Comparison of ENCODE assay signal across 8 mouse cellular contexts in the genomic region with DNA sequence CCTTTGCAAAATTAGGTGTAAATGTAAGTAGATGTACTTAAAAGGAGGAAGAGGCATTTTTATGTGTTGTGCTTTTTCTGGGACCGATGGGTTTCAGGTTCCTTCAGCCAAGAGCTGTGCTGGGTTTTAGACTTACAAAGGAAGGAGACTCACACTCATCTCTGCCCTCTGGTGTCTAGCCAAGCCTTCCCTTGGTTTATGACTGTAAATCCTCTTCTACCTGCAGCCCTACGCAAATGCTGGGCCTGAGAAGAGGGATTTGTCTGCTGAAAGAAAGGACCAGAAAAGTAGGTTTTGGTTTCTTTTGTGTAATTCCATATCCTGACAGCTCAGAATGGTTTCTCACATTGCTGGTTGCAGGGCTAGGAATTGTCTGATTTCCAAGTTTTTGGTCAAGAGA. TPM values are rescaled to one million over a fixed set of nuclear protein-coding genes. Genes with fewer than 3 reads are reported as not detected.
DNase-seq lines count a peak whose midpoint lies in the region; ATAC-seq lines count a peak whose summit lies in the region.

No protein-coding gene starts in this region.

- H3K27ac ChIP-seq in kidney, embryonic 16.5 days (ENCODE audit: low read length) = no peak overlapping the region
- peak overlapping the region; percentile 94; the same call in 1 of the 2 replicates for H3K27ac ChIP-seq in embryonic facial prominence, embryonic 10.5 days (replicated peaks)
- no peak overlapping the region for H3K27ac ChIP-seq in neural tube, embryonic 14.5 days (ENCODE audit: low read depth, low read length)

- no peak for DNase-seq in kidney, postnatal 14 days
- DNase-seq in NIH3T3 (ENCODE audit: low read depth) = peak; percentile 78
- DNase-seq in embryonic facial prominence, embryonic 10.5 days (ENCODE audit: low spot score) = no peak
- DNase-seq in kidney, postnatal 36 days = peak; percentile 14 to 20
- DNase-seq in layer of hippocampus, postnatal 14 days (ENCODE audit: low spot score in 2 of 2) = no peak

- H3K4me2 ChIP-seq in kidney, embryonic 16.5 days (replicated peaks; ENCODE audit: low read depth, low read length) = peak overlapping the region; percentile 98
- H3K4me2 ChIP-seq in neural tube, embryonic 14.5 days (ENCODE audit: low read depth, low read length) = peak overlapping the region; percentile 79

- no peaks in the 10 kb centered on the region for H3K27me3 ChIP-seq in kidney, embryonic 16.5 days (ENCODE audit: insufficient read depth, low read length)
- H3K27me3 ChIP-seq in embryonic facial prominence, embryonic 10.5 days (replicated peaks; ENCODE audit: low read depth, poor library complexity, severe bottlenecking) = no peaks in the 10 kb centered on the region
- no peaks in the 10 kb centered on the region for H3K27me3 ChIP-seq in neural tube, embryonic 14.5 days (ENCODE audit: control insufficient read depth, insufficient read depth, low read length)

- peaks cover 43% of the 10 kb centered on the region for H3K4me1 ChIP-seq in kidney, embryonic 16.5 days (ENCODE audit: insufficient read depth, low read length)
- peaks cover 45% of the 10 kb centered on the region for H3K4me1 ChIP-seq in embryonic facial prominence, embryonic 10.5 days
- peaks cover 9% of the 10 kb centered on the region; the same call in 1 of the 2 replicates for H3K4me1 ChIP-seq in neural tube, embryonic 14.5 days (ENCODE audit: control insufficient read depth, insufficient read depth, low read length)

- peak overlapping the region; percentile 53 for H3K9ac ChIP-seq in kidney, embryonic 16.5 days (replicated peaks; ENCODE audit: low read length)
- H3K9ac ChIP-seq in neural tube, embryonic 14.5 days (replicated peaks; ENCODE audit: low read depth, low read length) = peak overlapping the region; percentile 18

- no peaks in the 10 kb centered on the region for H3K9me3 ChIP-seq in kidney, embryonic 16.5 days (ENCODE audit: low read length)
- H3K9me3 ChIP-seq in embryonic facial prominence, embryonic 10.5 days = no peaks in the 10 kb centered on the region
- no peaks in the 10 kb centered on the region for H3K9me3 ChIP-seq in neural tube, embryonic 14.5 days (ENCODE audit: control insufficient read depth, low read length)

- no peak for ATAC-seq in kidney, embryonic 16.5 days (ENCODE audit: low FRiP score, low TSS enrichment)
- no peak for ATAC-seq in neural tube, embryonic 14.5 days (ENCODE audit: low read depth)
- no peak for ATAC-seq in granulocyte monocyte progenitor cell, adult 5-6 weeks (replicated peaks; ENCODE audit: poor library complexity, severe bottlenecking)

- WGBS in kidney, embryonic 16.5 days = 21% methylated on average over 2 of the region's 2 CpGs
- 37% methylated on average over 2 of the region's 2 CpGs for WGBS in embryonic facial prominence, embryonic 10.5 days
- 24% methylated on average over 2 of the region's 2 CpGs for WGBS in neural tube, embryonic 14.5 days

- H3K36me3 ChIP-seq in kidney, embryonic 16.5 days (ENCODE audit: insufficient read depth, low read length) = no peaks in the 10 kb centered on the region
- H3K36me3 ChIP-seq in embryonic facial prominence, embryonic 10.5 days (replicated peaks) = no peaks in the 10 kb centered on the region
- H3K36me3 ChIP-seq in neural tube, embryonic 14.5 days (ENCODE audit: control insufficient read depth, insufficient read depth, low read length) = no peaks in the 10 kb centered on the region

- H3K4me3 ChIP-seq in kidney, embryonic 16.5 days (ENCODE audit: low read length) = peak overlapping the region; percentile 80
- peak overlapping the region; percentile 87 for H3K4me3 ChIP-seq in embryonic facial prominence, embryonic 10.5 days
- H3K4me3 ChIP-seq in neural tube, embryonic 14.5 days (ENCODE audit: low read depth, low read length) = peak overlapping the region; percentile 91

RNA-seq across cellular contexts. Expression of a gene that starts 1.3 kb away (rescaled TPM):
- 32.5 and 34.0 TPM in 2 replicates for polyA plus RNA-seq in kidney, embryonic 16.5 days (2015; fragmentation: Nextera tagmentation; extraction: Ambion mirVana)
- polyA plus RNA-seq in embryonic facial prominence, embryonic 10.5 days (2016; fragmentation: Nextera tagmentation; extraction: Ambion mirVana) = 32.2 and 32.6 TPM in 2 replicates
- 77.9 and 78.5 TPM in 2 replicates for polyA plus RNA-seq in neural tube, embryonic 14.5 days (2014; fragmentation: Nextera tagmentation; extraction: Ambion mirVana)
- 10 to 100 TPM; 87.4 to 95.9 TPM for total RNA-seq in layer of hippocampus, postnatal 14 days (2021)
- total RNA-seq in granulocyte monocyte progenitor cell, adult 5-6 weeks (2014; fragmentation: Nextera tagmentation) = 2.6 TPM in 1 of 2 replicates, not detected in the other
- total RNA-seq in granulocyte monocyte progenitor cell, adult 5-6 weeks (2017) = 10.9 and 11.0 TPM in 2 replicates

Comparison
In these comparisons a context has a peak if more than half of its experiments do, and no peak if none do; other contexts are left out.
1. DNase-seq: peak in NIH3T3 (single experiment) and kidney, postnatal 36 days (2 of 2); none in kidney, postnatal 14 days (single experiment), embryonic facial prominence, embryonic 10.5 days (single experiment) and layer of hippocampus, postnatal 14 days (0 of 2).
2. Peak in every context shown above with its lines, with median percentiles within 50 percentile points of each other: H3K4me3 ChIP-seq.